Mouse (Mus musculus) G1E (cell line): Measurements from ENCODE around the gene Nkx2-5. TPM values are rescaled to one million over a fixed set of nuclear protein-coding genes. Genes with fewer than 3 reads are reported as not detected.
A peak's percentile ranks its signal among the peaks of the same experiment; 100 is the strongest.

Source experiments
- ATAC-seq: 2 replicates; pipeline ENCODE4 v1.8.0; 2016; ENCODE audit warnings: mild to moderate bottlenecking; ENCODE audit not compliant: insufficient number of reproducible peaks, poor library complexity, low FRiP score, severe bottlenecking; ENCODE audit errors: extremely low read depth
- DNase-seq: peaks from one replicate; pipeline ENCODE4 v3.0.0; 2012; ENCODE audit warnings: low spot score
- H3K27me3 ChIP-seq: 2 replicates; pipeline ENCODE4 v1.6.1; 2012; ENCODE audit warnings: mild to moderate bottlenecking, low read length, inconsistent platforms; ENCODE audit not compliant: insufficient read depth
- H3K36me3 ChIP-seq: replicated peaks from 2 replicates; pipeline ENCODE3; 2012; ENCODE audit warnings: mild to moderate bottlenecking, inconsistent platforms
- H3K4me1 ChIP-seq: 2 replicates; pipeline ENCODE4 v1.6.1; 2012; ENCODE audit warnings: low read depth, low read length, inconsistent platforms, mixed read lengths; ENCODE audit not compliant: insufficient read depth
- H3K4me3 ChIP-seq: 2 replicates; pipeline ENCODE4 v1.5.1; 2012; ENCODE audit warnings: low read depth, mild to moderate bottlenecking, inconsistent platforms, low read length, moderate library complexity, mixed read lengths
- H3K9me3 ChIP-seq: replicated peaks from 2 replicates; pipeline ENCODE4 v1.6.1; 2012; ENCODE audit warnings: inconsistent platforms
- CTCF ChIP-seq: IDR thresholded peaks from 2 replicates; pipeline ENCODE4 v1.5.1; 2012; ENCODE audit warnings: low read depth, low read length, inconsistent platforms, mixed read lengths
- GATA1 ChIP-seq: IDR thresholded peaks from 2 replicates; pipeline ENCODE4 v1.6.1; 2012; ENCODE audit warnings: borderline replicate concordance, low read length, inconsistent platforms, mixed read lengths
- GATA2 ChIP-seq: IDR thresholded peaks from 2 replicates; pipeline ENCODE4 v1.6.1; 2012; ENCODE audit warnings: low read depth, low read length, inconsistent platforms, borderline replicate concordance
- POLR2AphosphoS5 ChIP-seq: IDR thresholded peaks from 2 replicates; pipeline ENCODE4 v1.6.1; 2012; ENCODE audit warnings: low read depth, low read length, inconsistent platforms; ENCODE audit not compliant: insufficient replicate concordance
- TAL1 ChIP-seq: conservative IDR thresholded peaks from 2 replicates; pipeline ENCODE4 v1.6.1; 2012; ENCODE audit warnings: low read depth, low read length, inconsistent platforms, mixed read lengths
- polyA plus RNA-seq: library from polyadenylated mRNA; stranded (reverse); fragments of >175 nt; gene quantifications from 2 replicates; pipeline ENCODE4 v1.2.3, GENCODE M21; 2012
- total RNA-seq, 2 experiments: library from RNA; stranded (forward) in 1 of 2; stranded (reverse) in 1 of 2; fragments of 200-1000 nt in 1 of 2; fragments of >200 nt in 1 of 2; fragmentation: Nextera tagmentation in 1 of 2; gene quantifications; 2 replicates each; pipeline ENCODE4 v1.2.3; 2014 to 2017

The Nkx2-5 gene
- total and polyA plus RNA-seq, 3 experiments, result not detected

DNA sequence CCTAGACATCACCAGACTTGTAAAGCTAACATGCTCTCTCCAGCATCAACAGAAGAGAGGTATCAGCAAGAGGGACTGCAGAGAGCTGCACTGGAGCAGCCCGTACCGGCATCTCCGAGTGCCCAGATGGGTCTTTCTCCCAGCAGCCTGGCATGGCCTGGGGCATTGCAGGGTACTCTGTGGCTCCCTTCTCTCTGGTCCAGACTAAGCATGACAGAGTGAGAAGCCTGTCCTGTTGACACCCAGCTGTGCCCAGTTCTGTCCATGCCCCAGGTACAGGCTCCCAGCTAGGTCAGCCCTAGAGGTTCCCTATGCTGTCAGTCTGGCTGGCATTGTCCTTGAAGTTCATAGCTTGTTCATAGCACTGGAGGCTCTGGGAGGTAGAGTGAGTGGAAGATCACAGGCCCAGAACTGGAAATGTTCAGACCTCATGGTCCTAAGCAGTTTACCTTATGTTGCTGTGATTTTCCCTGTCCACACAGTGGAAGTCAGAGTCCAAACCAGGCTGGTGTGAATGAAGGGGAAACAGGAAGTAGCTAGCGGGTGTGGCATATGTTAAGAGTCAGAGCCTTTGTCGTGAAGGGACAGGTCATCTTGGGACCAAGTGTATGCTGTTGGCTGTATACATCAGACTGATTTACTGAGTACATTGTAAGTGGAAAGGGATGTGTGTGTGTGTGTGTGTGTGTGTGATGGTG lies 51.6 kb downstream of the Nkx2-5 start:
- peaks cover 56% of the 10 kb centered on the region for H3K36me3 ChIP-seq
- peaks cover 20% of the 10 kb centered on the region for H3K4me1 ChIP-seq
- DNase-seq, result no peak
- no peaks in the 10 kb centered on the region for H3K9me3 ChIP-seq
- no peak overlapping the region for H3K4me3 ChIP-seq
- no peak for ATAC-seq
- TF ChIP-seq POLR2AphosphoS5, result 0 out of 2 replicates have a peak, but pooled peaks have one; percentile 35
- no peak for TF ChIP-seq GATA1
- H3K27me3 ChIP-seq, result peaks cover 6% of the 10 kb centered on the region; the same call in 1 of the 2 replicates

GRCm38 (mm10) chr17:26792096-26792495 lies 52.7 kb downstream of the Nkx2-5 start:
- H3K27me3 ChIP-seq, result no peaks in the 10 kb centered on the region
- no peaks in the 10 kb centered on the region for H3K9me3 ChIP-seq
- H3K4me1 ChIP-seq, result peaks cover 20% of the 10 kb centered on the region
- H3K36me3 ChIP-seq, result peaks cover 65% of the 10 kb centered on the region
- TF ChIP-seq GATA1 (no peak), GATA2 (no peak), CTCF (no peak), TAL1 (no peak), POLR2AphosphoS5 (no peak)
- no peak overlapping the region for H3K4me3 ChIP-seq
- no peak for DNase-seq
- no peak for ATAC-seq

DNA sequence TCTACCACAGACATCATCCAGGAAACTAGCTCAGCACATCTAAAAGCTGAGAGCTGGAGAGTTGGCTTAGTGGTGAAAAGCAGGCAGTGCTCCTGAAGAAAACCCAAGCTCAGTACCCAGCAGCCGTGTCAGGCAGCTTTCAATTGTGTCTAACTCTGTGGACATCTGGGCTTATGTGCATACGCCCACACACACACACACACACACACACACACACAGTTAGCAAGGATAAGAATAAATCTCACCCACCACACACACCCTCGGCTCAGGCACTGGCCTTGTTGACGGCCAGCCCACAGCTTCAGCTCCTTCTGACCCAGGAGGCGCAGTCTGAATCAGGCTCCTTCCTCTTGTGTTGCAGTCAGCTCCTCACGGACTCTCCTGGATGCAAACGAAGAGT lies 53.2 kb downstream of the Nkx2-5 start:
- DNase-seq, result no peak
- no peak overlapping the region for H3K4me3 ChIP-seq
- H3K9me3 ChIP-seq, result no peaks in the 10 kb centered on the region
- peaks cover 24% of the 10 kb centered on the region for H3K4me1 ChIP-seq
- H3K36me3 ChIP-seq, result peaks cover 70% of the 10 kb centered on the region
- no peaks in the 10 kb centered on the region for H3K27me3 ChIP-seq
- no peak for ATAC-seq
- no peak for TF ChIP-seq POLR2AphosphoS5
- TF ChIP-seq TAL1, result no peak
- TF ChIP-seq GATA2, result no peak

DNA sequence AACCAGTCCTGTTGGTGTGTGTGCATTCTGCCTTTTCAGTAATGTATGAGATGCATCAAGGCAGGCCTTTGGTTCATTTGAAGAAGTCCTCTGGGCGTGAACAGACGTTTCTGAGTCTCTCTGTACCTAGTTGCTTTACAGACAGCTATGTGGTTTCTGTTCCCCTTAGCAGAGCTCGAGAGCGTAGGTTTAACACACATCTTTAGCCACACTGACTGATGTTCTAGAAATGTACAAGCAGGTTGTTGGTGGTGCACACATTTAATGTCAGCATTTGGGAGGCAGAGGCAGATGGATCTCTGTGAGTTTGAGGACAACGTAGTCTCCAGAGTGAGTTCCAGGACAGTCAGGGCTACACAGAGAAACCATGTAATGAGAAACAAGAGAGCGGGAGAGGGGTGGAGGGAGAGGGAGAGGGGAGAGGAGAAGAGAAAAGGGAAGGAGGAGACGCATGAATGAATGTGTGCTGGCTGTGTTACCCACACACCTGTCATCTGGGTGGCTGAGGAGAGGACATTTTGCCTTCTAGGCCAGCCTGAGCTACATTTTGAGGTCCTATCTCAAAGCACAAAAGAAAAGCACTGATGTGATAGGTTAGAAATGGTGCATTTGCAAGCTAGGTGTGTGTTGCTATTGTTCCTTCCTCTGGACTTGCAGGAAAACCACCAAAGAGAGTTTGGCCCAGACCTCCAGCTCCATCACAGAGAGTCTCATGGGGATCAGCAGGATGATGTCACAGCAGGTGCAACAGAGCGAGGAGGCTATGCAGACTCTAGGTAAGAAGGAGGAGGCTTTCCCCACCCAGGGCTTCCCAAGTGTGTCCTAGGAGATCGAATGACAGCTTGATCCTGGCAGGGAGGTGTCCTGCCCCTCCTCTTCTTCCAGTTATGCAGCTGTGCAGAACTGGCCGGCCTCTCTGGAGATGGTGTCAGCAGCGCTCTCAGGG lies 54.3 kb downstream of the Nkx2-5 start:
- ATAC-seq, result no peak
- H3K9me3 ChIP-seq, result no peaks in the 10 kb centered on the region
- H3K27me3 ChIP-seq, result no peaks in the 10 kb centered on the region
- peaks cover 30% of the 10 kb centered on the region for H3K4me1 ChIP-seq
- no peak overlapping the region for H3K4me3 ChIP-seq
- H3K36me3 ChIP-seq, result peaks cover 78% of the 10 kb centered on the region
- no peak for DNase-seq
- no peak for TF ChIP-seq GATA2
- TF ChIP-seq TAL1, result no peak
- no peak for TF ChIP-seq CTCF
- no peak for TF ChIP-seq POLR2AphosphoS5
- TF ChIP-seq GATA1, result no peak

DNA sequence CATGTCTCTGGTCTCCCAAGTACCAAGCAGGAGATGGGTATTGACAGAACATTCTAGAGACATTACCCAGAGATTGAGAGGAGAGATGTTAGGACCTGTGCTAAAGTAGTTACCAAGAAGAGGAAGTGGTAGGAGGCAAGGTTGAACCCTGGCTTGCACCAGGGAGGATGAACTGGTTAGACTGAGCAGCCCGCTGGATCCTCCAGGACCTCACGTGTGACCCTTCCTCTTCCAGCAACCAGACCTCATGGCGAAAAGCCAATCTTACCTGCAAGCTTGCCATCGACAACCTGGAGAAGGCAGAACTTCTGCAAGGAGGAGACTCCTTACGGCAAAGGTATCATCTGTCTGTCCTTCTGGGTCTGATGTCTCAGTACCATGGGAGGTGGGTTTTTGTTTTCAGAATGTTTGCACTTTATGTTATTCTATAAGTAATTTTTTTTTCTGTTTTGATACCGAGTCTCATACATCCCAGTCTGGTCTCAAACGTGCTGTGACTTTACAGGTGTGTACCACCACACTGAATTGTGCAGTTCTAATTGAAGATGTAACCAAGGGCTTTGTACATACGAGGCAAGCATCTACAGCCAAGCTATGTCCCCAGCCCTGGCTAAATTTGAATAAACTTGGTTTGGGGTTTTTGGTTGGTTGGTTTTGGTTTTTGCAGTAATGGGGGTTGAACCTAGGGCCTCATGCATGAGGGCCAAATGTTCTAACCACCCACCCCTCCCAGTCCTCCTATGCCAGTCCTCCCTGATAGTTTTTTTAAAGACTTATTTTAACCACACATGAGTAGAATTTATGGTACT lies 55.1 kb downstream of the Nkx2-5 start:
- Histone ChIP-seq H3K9me3 (no peaks in the 10 kb centered on the region), H3K36me3 (peaks cover 87% of the 10 kb centered on the region), H3K4me3 (no peak overlapping the region), H3K27me3 (no peaks in the 10 kb centered on the region), H3K4me1 (peaks cover 30% of the 10 kb centered on the region)
- no peak for TF ChIP-seq CTCF
- no peak for TF ChIP-seq TAL1
- no peak for DNase-seq
- no peak for ATAC-seq

GRCm38 (mm10) chr17:26788986-26789385 lies 55.8 kb downstream of the Nkx2-5 start:
- TF ChIP-seq GATA1, result no peak
- no peak for TF ChIP-seq CTCF
- TF ChIP-seq POLR2AphosphoS5, result no peak
- no peak for TF ChIP-seq GATA2
- no peak for TF ChIP-seq TAL1

More at GRCm38 (mm10) chr17:26788986-26789385, 55.8 kb downstream of the Nkx2-5 start:
- ATAC-seq (no peak), DNase-seq (no peak)
- Histone ChIP-seq H3K36me3 (peaks cover 94% of the 10 kb centered on the region), H3K4me3 (no peak overlapping the region), H3K27me3 (no peaks in the 10 kb centered on the region), H3K9me3 (no peaks in the 10 kb centered on the region), H3K4me1 (peaks cover 31% of the 10 kb centered on the region)

Other genes starting within 250 kb of the Nkx2-5 start
- 115 and 117 TPM in 2 replicates for gene Atp6v0e, start 181.8 kb downstream of the Nkx2-5 start, total RNA-seq (2014; fragmentation: Nextera tagmentation)
- 325 and 357 TPM in 2 replicates for gene Atp6v0e, start 181.8 kb downstream of the Nkx2-5 start, total RNA-seq (2017)
- gene Atp6v0e, start 181.8 kb downstream of the Nkx2-5 start, polyA plus RNA-seq, result 7.6 and 9.6 TPM in 2 replicates
- gene Crebrf, start 129.4 kb downstream of the Nkx2-5 start, total RNA-seq (2014; fragmentation: Nextera tagmentation), result 66.3 and 72.2 TPM in 2 replicates
- 49.4 and 51.3 TPM in 2 replicates for gene Crebrf, start 129.4 kb downstream of the Nkx2-5 start, total RNA-seq (2017)
- gene Crebrf, start 129.4 kb downstream of the Nkx2-5 start, polyA plus RNA-seq, result 1.6 TPM in 2 replicates
- 42.2 and 45.0 TPM in 2 replicates for gene Bnip1, start 63.9 kb downstream of the Nkx2-5 start, total RNA-seq (2014; fragmentation: Nextera tagmentation)
- gene Bnip1, start 63.9 kb downstream of the Nkx2-5 start, total RNA-seq (2017), result 55.9 and 58.0 TPM in 2 replicates
- gene Bnip1, start 63.9 kb downstream of the Nkx2-5 start, polyA plus RNA-seq, result 32.1 TPM in 2 replicates
- gene Kifc5b, start 72.1 kb upstream of the Nkx2-5 start, total RNA-seq (2014; fragmentation: Nextera tagmentation), result 17.1 and 23.0 TPM in 2 replicates
- 15.0 and 15.7 TPM in 2 replicates for gene Kifc5b, start 72.1 kb upstream of the Nkx2-5 start, total RNA-seq (2017)
- 30.1 and 36.1 TPM in 2 replicates for gene Kifc5b, start 72.1 kb upstream of the Nkx2-5 start, polyA plus RNA-seq
- 6.5 and 8.4 TPM in 2 replicates for gene Phf1, start 88.0 kb upstream of the Nkx2-5 start, total RNA-seq (2014; fragmentation: Nextera tagmentation)
- 7.3 and 7.4 TPM in 2 replicates for gene Phf1, start 88.0 kb upstream of the Nkx2-5 start, total RNA-seq (2017)
- 21.6 and 21.7 TPM in 2 replicates for gene Phf1, start 88.0 kb upstream of the Nkx2-5 start, polyA plus RNA-seq
- gene Cuta, start 94.6 kb upstream of the Nkx2-5 start, total RNA-seq (2014; fragmentation: Nextera tagmentation), result 319 and 371 TPM in 2 replicates
- 182 and 190 TPM in 2 replicates for gene Cuta, start 94.6 kb upstream of the Nkx2-5 start, total RNA-seq (2017)
- gene Cuta, start 94.6 kb upstream of the Nkx2-5 start, polyA plus RNA-seq, result 526 and 563 TPM in 2 replicates
- 88.0 and 117 TPM in 2 replicates for gene Syngap1, start 96.2 kb upstream of the Nkx2-5 start, total RNA-seq (2014; fragmentation: Nextera tagmentation)
- gene Syngap1, start 96.2 kb upstream of the Nkx2-5 start, total RNA-seq (2017), result 7.3 and 10.2 TPM in 2 replicates
- 22.3 and 24.1 TPM in 2 replicates for gene Syngap1, start 96.2 kb upstream of the Nkx2-5 start, polyA plus RNA-seq
- gene Zbtb9, start 128.2 kb upstream of the Nkx2-5 start, total RNA-seq (2014; fragmentation: Nextera tagmentation), result 3.6 and 4.4 TPM in 2 replicates
- 25.6 and 27.5 TPM in 2 replicates for gene Zbtb9, start 128.2 kb upstream of the Nkx2-5 start, total RNA-seq (2017)
- 10.9 and 11.1 TPM in 2 replicates for gene Zbtb9, start 128.2 kb upstream of the Nkx2-5 start, polyA plus RNA-seq
- 231 and 242 TPM in 2 replicates for gene Bak1, start 184.0 kb upstream of the Nkx2-5 start, total RNA-seq (2014; fragmentation: Nextera tagmentation)
- gene Bak1, start 184.0 kb upstream of the Nkx2-5 start, total RNA-seq (2017), result 57.5 and 64.5 TPM in 2 replicates
- 222 and 227 TPM in 2 replicates for gene Bak1, start 184.0 kb upstream of the Nkx2-5 start, polyA plus RNA-seq
- 2.7 and 3.2 TPM in 2 replicates for gene Itpr3, start 212.3 kb upstream of the Nkx2-5 start, total RNA-seq (2014; fragmentation: Nextera tagmentation)
- gene Itpr3, start 212.3 kb upstream of the Nkx2-5 start, total RNA-seq (2017), result 6.9 and 7.1 TPM in 2 replicates
- gene Itpr3, start 212.3 kb upstream of the Nkx2-5 start, polyA plus RNA-seq, result 4.7 and 4.9 TPM in 2 replicates